Mouse (Mus musculus) frontal cortex, adult (tissue): Measurements from ENCODE around the gene Osbpl6.
A peak's percentile ranks its signal among the peaks of the same experiment; 100 is the strongest.

Source experiments
- ATAC-seq: cut with Nextera tagmentation; 2 replicates; pipeline ENCODE4 v1.9.2; 2017; ENCODE audit warnings: mild to moderate bottlenecking, moderate library complexity, mixed read lengths; ENCODE audit not compliant: low TSS enrichment

Osbpl6 gene

DNA sequence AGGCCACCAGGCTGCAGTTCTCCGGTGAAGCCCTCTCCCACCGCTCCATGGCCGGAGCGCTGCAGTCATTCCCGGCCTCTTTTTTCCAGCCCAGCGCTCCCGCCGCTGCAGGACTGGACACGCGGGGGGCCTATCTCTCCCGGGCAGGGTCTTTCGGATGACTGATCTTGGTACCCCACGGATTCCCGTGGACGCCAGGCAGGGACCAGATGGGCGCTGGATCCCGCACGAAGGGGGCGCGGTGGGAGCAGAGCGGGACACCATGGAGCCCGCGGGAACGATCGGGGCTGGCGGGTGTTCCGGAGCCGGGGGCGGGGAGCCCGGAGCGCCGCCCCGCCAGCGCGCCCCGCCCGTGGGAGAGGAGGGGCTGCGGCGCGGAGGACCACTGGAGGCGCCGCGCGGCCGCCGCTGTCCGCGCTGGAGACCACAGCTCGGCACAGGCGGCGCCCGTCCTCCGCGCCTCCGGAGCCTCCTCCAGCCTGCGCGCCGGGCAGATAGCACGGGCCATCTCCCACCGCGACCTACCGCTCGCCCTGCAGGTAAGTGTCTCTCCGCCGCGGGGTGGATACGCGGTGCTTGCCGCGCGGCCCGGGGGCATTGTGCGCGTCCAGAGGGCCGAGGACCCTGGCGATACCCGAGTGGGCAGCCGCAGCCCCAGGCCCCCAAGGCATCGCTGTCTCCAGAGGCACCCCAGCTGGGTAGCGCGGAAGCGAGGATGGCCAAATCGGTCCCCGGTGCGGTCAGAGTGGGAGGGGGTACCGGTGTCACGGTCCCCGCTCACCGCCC is at the start of gene Osbpl6:
Gene Osbpl6, plus strand, starts transcription at position 358 of the 786 bp plus-strand sequence.
- peak; percentile 83 for ATAC-seq

DNA sequence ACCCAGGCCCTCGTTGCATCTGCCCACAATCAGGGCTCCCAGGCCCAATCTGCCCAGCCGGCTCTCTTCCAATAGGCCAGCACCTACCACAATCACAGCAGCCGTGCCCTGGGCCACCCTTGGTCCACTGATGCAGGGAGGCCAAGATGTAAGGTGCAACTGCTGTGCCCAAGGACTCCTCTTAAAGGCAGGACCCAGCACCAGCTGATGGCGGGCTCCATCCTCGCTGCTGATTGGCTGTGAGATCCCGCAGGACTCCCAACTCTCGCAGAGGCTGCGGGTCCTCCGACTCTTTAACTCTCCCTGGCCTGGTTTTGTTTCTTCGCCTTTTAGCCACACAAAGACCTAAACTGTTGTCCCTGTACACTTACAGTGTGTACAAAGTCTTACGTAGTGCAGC is 46.1 kb upstream of the Osbpl6 start, which contains the start of gene Cyct:
Gene Cyct, minus strand, starts transcription at position 225 of the 400 bp plus-strand sequence.
- no peak for ATAC-seq

DNA sequence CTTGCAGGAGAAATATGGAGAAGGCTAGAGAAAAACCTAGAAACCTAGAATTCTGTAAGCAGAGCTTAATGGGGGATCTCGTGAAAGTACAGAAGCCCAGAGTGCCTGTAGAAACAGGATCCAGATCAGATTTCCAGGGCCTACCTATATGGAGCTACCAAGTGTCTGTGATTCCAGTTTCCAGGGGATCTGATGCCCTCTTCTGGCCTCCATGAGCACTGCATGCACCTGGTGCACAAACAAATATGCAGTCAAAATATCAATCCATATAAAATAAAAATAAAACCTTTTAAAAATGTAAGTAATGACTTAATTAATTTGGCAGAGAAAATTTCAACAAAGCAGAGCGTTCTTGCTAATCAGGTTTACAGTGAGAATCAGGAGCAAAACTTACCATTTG is 44.2 kb upstream of the Osbpl6 start:
- no peak for ATAC-seq

DNA sequence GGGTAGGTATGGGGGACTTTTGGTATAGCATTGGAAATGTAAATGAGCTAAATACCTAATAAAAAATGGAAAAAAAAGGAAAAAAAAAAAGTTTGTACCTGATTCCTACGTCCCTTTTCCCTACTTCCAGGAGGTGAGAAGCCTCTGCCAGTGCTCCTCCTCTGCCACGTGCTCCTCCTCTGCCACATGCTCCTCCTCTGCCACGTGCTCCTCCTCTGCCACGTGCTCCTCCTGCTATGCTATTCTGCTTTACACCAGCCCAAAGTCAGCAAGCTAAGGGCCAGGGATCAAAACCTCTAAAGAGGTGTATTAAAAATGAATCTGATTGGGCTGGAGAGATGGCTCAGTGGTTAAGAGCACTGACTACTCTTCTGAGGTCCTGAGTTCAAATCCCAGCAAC is 40.5 kb upstream of the Osbpl6 start:
- ATAC-seq, result no peak

DNA sequence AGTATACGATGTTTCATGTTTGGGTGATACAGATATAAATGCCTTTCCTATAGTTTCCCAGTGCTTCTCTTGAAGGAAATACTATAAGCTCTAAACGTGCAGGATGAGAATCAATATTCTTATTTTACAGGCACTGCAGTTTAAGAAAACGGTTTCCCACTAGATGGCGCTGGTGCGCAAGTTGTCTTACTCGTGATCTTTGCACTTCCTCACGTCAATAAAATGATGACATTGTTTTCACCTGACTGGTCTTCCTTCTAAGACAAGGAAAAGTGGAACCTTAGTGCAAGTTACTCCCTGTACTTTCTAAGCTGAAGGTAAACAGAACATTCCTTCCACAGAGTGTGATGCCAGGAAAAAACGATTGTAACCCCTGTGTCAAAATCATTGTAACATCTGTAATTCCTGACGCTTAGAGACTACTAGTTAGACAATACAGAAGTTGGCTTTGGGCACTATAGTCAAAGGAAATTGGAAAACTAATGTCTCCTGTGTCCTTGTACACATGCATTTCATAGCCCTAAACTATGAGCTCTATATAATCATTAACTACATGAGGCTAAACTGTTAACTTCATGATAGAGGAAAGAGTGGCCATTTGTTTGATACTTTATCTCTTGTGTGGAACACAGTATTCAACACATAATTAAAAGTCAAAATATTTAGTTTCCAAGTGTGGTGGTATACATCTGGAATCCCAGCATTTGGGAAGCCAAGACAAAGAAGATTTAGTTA is 39.0 kb upstream of the Osbpl6 start:
- ATAC-seq, result peak; percentile 42; the same call in 1 of the 2 replicates

DNA sequence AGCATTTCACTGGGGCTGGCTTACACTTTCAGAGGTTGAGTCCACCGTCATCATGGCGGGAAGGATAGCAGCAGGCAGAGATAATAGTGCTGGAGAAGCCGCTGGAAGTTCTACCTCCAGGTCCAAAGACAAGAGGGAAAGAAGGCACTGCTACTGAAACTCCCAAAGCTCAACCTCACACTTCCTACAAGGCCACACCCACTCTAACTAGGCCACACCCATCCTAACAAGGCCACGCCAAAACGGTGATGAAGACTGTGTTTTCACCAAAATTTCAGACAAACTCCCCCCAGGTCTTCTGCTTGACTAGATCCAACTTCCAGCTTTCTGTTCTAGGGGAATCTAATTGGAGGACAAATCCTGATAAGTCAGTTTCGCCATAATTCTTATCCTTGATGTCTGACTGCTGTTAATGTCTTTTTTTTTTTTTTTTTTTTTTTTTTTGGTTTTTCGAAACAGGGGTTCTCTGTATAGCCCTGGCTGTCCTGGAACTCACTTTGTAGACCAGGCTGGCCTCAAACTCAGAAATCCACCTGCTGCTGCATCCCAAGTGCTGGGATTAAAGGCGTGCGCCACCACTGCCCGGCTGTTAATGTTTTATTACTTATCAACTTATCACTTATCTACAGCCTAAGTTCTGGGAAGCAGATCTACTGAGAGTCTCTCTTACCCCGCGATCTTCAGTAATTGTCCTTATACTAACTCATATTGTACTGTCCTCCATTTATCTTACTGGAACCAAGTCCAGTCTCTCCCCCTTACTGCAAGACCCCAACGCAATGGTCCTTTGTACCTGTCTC is 37.2 kb upstream of the Osbpl6 start:
- ATAC-seq, result no peak

DNA sequence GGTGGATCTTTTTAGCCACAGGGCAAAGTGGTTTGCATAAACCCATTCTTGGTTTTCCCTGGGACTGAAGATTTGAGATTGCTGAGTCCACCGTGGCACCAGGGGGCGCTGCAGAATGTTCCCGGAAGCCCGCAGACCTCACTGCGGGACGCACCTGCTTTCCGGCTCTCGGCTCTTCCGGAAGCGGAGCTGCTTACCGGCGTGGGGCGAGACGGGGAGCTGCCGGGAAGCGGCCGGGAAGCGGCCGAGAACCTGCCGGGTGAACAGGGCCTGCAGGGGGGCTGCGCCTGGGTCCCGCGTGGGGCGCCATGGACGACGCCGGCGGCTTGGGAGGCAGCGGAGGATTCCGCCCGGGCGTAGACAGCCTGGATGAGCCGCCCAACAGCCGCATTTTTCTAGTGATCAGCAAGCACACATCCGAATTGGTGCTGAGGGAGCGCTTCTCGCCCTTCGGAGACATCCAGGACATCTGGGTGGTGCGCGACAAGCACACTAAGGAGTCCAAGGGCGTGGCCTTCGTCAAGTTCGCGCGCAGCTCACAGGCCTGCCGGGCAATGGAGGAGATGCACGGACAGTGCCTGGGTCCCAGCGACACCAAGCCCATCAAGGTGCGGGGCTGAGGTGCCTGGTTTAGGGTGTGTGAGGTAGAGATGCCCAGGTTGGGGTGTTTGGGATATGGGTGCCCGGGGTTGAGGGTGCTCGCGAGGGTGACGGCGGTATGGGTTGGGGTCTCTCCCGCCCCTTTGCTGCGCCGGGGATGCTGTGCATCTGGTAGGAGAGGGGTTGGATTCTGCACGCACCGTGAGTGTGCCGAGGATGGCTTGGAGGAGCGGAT is 36.3 kb upstream of the Osbpl6 start, which contains the start of gene Rbm45:
Gene Rbm45, plus strand, starts transcription at position 164 of the 835 bp plus-strand sequence.
- ATAC-seq, result peak; percentile 98

DNA sequence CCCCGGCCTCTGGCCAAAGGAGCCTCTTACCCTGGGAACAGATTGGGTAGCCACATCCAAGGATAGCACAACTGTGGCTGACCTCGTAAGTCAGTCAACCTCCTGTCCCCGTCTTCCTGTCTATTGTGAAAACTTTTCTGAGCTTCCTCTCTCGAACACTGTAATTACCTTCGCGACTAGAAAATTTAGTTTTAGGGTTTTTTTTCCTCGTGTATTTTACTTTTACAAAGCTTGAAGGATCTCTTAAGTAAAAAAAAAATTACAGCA is 35.7 kb upstream of the Osbpl6 start:
- ATAC-seq, result no peak

DNA sequence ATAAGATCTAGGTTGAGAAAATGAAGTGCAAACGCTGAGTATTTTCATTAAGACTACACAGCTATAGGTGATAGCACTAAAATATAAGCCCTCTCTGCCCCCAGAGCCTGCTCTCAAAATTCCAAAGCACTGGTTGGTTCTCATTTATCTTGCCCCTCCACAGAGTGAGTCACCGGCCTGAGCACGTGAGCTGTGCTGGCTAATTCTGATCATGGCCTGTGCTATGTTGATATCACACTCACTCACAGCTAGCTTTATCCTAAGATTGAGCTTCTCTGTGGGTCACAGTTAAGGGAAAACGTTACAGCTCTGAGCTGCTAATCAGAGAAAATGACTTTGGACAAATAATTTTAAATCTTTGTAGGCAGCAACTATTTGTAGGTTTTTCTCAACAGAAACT is 34.1 kb upstream of the Osbpl6 start:
- ATAC-seq, result no peak

DNA sequence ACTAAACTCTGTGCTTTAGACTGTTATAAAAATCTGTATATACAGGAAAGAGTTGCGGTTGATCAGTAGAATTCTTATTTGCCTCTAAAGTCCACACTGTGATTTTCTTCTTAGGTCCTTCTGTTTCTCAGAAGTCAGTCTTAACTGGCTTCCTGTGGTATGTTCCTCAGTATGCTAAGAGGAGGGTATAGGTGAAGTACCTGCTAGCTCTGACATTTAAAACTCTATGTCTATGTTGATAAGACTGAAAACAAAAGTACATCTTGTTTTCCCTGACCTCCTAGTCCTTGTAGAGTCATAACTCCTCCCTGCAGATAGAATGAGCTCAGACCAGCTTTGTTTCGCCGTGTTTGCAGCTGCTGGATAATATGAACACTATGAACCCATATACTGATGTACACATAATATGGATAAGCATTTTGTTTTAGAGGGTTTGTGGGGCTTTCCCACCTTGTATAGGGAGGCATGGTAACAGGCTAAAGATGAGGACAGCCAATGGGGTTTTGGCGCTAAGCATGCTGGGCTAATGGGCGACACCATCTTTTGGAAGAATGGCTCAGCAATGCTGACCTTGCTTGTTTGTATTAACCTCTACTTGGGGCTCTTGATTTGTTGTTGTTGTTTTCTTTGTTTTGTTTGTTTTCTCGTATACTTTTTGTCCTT is 31.6 kb upstream of the Osbpl6 start:
- ATAC-seq, result no peak

DNA sequence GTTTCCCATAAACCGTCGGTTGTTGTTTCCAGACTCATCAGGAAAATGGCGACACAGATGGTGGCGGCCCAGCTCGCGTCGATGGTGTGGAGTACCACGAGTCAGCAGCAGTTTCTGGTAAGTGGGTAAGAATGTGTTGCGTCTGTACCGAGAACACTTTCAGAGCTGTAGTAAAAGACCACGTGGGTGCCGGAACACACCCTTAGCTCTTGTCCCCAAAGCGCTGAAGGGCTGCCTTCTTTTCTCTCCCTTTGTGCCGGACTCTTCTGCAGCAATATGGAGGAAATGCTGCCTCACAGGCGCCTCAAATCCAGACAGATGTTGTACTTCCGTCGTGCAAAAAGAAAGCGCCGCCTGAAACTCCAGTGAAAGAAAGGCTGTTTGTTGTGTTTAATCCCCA is 27.7 kb upstream of the Osbpl6 start:
- no peak for ATAC-seq

DNA sequence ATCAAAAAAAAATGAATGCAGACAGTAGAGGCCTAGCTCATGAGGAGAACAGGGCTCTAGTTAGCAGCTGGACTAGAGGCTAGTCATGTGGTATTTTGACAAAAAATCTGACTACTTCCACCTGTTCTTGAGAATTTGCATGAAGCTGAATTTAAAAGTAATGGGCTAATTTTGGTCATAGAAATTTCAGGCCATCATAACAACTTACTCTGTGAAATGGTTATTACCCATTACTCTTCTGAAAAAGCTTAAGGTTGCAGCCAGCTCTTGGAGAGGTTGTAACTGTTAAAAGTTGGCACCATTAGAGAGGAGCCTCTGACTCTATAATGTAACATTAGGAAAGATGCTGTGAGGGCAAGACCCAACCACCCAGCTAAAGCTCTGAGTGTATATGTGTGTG is 19.8 kb upstream of the Osbpl6 start:
- no peak for ATAC-seq

DNA sequence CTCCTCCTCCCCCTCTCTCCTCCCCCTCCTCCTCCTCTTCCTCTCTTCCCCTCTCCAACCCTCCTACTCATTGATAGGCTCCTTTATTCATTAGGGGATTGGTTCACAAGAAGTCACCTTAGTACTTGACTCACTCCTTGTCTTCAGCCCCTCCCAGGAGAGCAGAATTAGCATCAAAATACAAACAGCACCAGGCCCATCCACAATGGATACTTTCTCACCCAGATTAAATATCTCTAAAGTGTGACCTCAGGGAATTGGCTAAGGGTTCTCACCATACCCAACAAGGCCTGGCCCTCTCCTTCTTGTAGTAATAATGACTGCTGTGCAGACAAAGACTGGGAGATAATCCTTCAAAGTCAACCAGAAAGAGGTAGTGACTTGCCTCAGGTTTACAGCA is 6.1 kb upstream of the Osbpl6 start:
- ATAC-seq, result no peak

DNA sequence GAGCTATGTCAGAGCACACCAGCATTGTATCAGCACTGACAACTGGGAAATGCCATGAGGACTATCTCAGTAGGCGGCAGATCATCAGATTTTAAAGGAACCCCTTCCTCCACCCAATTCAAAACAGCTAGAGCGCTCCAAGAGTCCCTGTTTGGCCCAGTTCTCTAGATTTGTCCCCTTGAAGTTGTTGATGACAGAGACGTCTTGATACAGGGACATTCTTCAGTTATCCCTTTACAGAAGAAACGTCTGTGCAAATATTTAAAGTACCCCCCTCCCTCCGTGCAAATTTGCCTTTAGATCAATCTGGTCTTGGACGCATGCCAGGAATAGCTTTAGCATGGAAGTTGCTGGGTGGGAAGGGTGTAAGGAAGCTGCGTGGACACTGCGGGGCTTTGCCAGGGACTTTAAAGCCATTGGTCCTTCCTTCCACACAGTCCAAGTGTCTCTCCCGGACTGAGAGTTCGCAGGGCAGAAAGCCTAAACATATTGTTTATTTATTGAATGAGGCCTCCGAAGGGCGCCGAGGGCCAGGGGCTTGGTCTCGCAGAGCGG is 635 bp upstream of the Osbpl6 start:
- ATAC-seq, result peak; percentile 3; the same call in 1 of the 2 replicates

DNA sequence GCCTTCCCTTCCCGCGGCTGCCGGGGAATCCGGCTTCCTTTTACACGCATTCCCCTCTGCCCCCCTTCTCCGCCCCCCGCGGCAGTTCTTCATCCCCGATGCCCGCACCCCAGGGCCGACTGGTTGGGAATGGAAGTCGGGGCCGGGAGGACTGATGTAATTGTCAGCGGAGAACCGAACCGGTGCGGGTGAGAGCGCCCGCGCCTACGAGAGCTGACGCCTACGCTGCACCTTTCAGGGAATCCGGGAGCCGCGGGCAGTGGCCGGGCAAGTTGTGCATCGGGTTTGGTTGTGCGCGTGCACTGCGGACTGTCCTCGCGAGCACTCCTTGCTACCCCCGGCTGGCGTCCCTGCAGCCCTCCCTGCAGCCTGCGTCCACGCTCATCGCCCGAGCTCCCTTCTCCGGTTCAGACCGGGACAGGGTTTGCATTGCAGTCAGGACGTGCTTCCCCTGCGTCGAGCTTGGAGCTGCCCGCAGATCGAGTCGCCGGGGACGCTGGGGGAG is 681 bp downstream of the Osbpl6 start:
- ATAC-seq, result peak; percentile 75

DNA sequence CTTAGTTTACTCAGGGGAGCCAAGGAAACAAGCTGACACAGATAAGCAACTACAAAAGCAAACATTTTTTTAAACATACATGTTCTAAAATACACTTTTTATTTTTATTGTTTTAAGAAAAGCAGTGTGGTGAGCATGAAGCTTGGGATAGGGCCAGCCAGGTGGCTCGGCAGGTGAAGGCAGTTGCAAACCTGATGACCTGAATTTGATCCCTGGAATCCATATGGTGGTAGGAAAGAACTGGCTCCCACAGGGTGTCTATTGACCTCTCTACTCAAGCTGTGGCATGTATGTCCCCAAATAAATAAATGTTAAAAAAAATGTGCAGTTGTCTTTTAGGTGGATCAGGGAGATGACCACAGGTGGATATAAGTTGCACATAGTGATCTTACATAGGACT is 3.2 kb downstream of the Osbpl6 start:
- ATAC-seq, result no peak

DNA sequence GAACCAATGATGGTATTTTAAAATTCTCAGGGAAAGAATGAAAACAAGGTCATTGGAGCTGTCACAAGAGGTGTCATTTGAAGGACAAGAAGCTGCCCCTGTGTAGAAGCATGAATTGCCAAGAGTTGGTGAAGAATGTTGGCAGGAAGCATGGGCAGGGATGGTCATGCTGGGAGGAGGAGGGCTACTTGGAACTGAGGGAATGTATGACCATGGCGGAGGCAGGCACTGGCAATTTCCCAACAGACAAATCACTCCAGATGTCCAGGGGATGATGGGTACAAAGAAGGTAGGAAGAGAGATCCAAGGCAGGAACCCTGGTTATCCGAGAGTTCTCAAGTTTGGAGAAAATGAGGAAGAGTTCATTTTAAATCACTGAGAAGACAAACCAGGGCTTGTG is 3.7 kb downstream of the Osbpl6 start:
- ATAC-seq, result no peak

DNA sequence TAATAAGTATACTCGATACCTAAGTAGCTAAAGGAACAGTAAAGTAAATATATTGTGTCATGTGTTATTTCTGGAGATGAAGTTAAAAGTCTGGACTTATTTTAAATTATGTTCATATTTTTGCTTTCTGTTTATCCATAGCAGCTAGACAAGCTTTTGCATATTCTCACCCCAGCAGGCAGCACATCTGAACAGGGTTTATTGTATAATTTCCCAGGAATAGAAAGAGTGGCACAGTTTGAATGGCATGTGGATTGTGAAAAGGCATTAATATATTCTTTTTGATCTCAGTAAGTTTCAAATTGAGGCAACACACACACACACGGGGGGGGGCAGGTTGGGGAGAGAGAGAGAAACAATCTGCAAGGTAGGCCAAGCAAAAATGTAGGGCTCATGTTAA is 6.6 kb downstream of the Osbpl6 start:
- 0 out of 2 replicates have a peak, but pooled peaks have one; percentile 45 for ATAC-seq

DNA sequence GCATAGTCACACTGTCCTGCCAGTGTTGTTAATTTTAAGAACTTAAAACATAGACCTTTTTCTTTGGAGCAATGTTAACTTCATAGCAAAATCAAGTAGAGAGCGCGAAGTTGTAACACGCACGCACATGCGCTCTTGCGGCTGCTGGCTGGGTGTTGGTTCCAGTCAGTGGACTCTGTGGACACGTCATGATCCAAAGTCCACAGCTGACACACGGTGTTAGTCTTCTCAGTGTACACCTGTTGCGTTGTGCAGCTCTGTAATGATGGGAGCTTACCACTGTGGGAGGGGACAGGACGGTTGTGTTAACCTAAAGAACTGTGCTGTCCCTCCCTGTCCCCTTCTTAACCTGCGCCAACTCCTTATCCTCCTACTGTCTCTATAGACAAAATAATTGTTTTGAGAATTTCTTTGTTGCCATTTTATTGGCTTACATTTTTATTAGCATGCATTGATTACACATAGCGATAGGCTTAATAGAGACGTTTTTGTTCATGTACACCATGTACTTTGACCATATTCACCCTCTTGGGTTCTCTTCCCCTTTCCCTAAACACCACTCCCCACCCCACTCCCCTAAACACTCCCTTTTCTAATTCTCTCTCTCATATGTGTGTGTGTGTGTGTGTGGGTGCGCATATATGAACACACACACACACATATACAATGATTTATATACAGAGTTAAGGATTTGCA is 11.3 kb downstream of the Osbpl6 start:
- no peak for ATAC-seq

DNA sequence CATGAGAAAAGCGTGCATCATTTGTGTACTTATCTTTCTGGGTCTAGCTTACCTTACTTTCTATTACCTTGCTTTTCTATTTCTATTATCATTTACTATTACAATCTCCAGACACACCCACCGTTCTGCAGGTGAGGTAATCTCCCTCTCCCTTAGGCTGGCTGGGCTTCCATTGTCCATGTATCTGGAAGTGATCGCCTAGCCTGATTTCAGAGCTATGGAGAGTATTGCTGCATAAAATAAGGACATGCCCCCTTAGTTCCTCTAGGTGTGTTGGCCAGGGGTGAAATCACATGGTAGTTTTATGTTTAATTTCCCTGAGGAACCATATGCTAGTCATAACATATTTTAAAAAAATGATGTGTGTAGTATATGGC is 11.8 kb downstream of the Osbpl6 start:
- no peak for ATAC-seq
